Mouse (Mus musculus) gastrocnemius, postnatal 10 days (tissue): ENCODE results near the gene Ptprg. TPM values are rescaled to one million over a fixed set of nuclear protein-coding genes. Genes with fewer than 3 reads are reported as not detected.

Experiments
- DNase-seq: peaks from one replicate; pipeline ENCODE4 v3.0.0; 2021; ENCODE audit warnings: mixed read lengths
- total RNA-seq, 2 experiments: library from RNA; stranded (reverse); gene quantifications; 2 replicates each; pipeline ENCODE4 v1.2.3; 2021

The Ptprg gene
- total RNA-seq, 2 experiments from 2014 or later, result 41.8 to 46.7 TPM

- no peak for DNase-seq
Observed at GRCm38 (mm10) chr14:11565283-11565682, 12.0 kb downstream of the Ptprg start.

GRCm38 (mm10) chr14:11569734-11570133 is 16.4 kb downstream of the Ptprg start:
- no peak for DNase-seq

GRCm38 (mm10) chr14:11571766-11572394 is 18.5 kb downstream of the Ptprg start:
- no peak for DNase-seq

GRCm38 (mm10) chr14:11572395-11572784 is 19.1 kb downstream of the Ptprg start:
- no peak for DNase-seq

GRCm38 (mm10) chr14:11573710-11574109 is 20.4 kb downstream of the Ptprg start:
- DNase-seq, result no peak

- no peak for DNase-seq
Observed at GRCm38 (mm10) chr14:11577276-11577909, 24.1 kb downstream of the Ptprg start.

GRCm38 (mm10) chr14:11577910-11578309 is 24.6 kb downstream of the Ptprg start:
- no peak for DNase-seq

- DNase-seq, result no peak
Observed at GRCm38 (mm10) chr14:11578492-11578967, 25.2 kb downstream of the Ptprg start.

GRCm38 (mm10) chr14:11579950-11580349 is 26.6 kb downstream of the Ptprg start:
- no peak for DNase-seq

GRCm38 (mm10) chr14:11584263-11584662 is 30.9 kb downstream of the Ptprg start:
- no peak for DNase-seq

- no peak for DNase-seq
Observed at GRCm38 (mm10) chr14:11584929-11585633, 31.7 kb downstream of the Ptprg start.

GRCm38 (mm10) chr14:11590387-11590786 is 37.1 kb downstream of the Ptprg start:
- no peak for DNase-seq

GRCm38 (mm10) chr14:11592650-11593049 is 39.3 kb downstream of the Ptprg start:
- DNase-seq, result no peak

GRCm38 (mm10) chr14:11594336-11594735 is 41.0 kb downstream of the Ptprg start:
- no peak for DNase-seq

GRCm38 (mm10) chr14:11604133-11604865 is 51.0 kb downstream of the Ptprg start:
- DNase-seq, result no peak

- no peak for DNase-seq
Observed at GRCm38 (mm10) chr14:11608366-11608765, 55.0 kb downstream of the Ptprg start.

GRCm38 (mm10) chr14:11609857-11610582 is 56.7 kb downstream of the Ptprg start:
- no peak for DNase-seq

GRCm38 (mm10) chr14:11612426-11612825 is 59.1 kb downstream of the Ptprg start:
- no peak for DNase-seq

- DNase-seq, result no peak
Observed at GRCm38 (mm10) chr14:11613146-11613545, 59.8 kb downstream of the Ptprg start.

GRCm38 (mm10) chr14:11615697-11616096 is 62.4 kb downstream of the Ptprg start:
- DNase-seq, result no peak

GRCm38 (mm10) chr14:11617362-11617761 is 64.0 kb downstream of the Ptprg start:
- peak; percentile 17 for DNase-seq

- DNase-seq, result no peak
Observed at GRCm38 (mm10) chr14:11618140-11618705, 64.9 kb downstream of the Ptprg start.
